Mouse (Mus musculus): ENCODE results near the gene Gm10160. TPM values are rescaled to one million over a fixed set of nuclear protein-coding genes. Genes with fewer than 3 reads are reported as not detected.
A peak's percentile ranks its signal among the peaks of the same experiment; 100 is the strongest.

Gm10160 gene
- total RNA-seq (2021), result not detected
- long read RNA-seq, experiment 1, result 0 reads
- long read RNA-seq, experiment 2, result 0 reads

DNA sequence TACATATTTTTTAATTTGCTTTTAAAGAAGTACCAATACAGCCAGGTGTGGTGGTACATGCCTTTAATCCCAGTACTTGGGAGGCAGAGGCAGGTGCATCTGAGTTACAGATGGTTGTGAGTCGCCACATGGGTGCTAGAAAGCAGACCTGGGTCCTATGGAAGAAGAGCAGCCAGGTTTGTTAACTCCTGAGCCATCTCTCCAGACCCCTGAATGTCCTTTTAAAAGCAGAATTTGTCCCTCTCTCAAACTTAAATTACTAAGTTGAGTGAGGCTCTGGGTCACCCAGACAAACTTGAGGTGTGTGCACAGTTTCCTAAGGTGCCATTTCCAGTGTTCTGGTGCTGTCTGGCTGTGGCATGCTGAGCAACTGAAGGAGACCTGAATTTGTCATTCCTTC lies at the start of gene Gm10160:
Gm10160 (minus strand) TSS at position 101 of the 400 bp plus-strand sequence.
- intact Hi-C loops (cut with DNase I; ENCODE audit: low total_unique reads), result no loop called here
- DNase-seq, result no peak

DNA sequence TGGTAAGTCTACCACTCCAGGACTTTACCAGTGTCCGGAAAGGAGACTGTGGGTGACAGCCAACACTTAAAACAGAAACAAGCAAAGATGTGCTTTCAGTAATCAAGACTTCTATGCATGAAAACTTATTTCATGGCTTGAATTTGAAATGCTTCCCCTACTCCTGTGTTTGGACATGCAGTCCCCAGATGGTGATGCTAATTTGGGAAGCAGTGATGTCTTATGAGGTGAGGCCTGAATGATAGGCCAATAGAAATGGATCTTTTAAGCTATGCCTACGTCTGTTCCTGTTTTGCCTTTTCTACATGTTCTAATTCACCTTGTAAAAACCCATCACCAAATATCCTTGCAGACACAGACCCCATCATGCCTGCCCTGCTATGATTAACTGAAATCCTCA lies 49.3 kb upstream of the Gm10160 start:
- intact Hi-C loops (cut with DNase I; ENCODE audit: low total_unique reads), result no loop called here
- no peak for DNase-seq

- no peak for DNase-seq
- intact Hi-C loops (cut with DNase I; ENCODE audit: low total_unique reads), result no loop called here
Observed at GRCm38 (mm10) chr7:81904094-81904493, 48.5 kb upstream of the Gm10160 start.

- DNase-seq, result no peak
- intact Hi-C loops (cut with DNase I; ENCODE audit: low total_unique reads), result no loop called here
Observed at GRCm38 (mm10) chr7:81899361-81899760, 43.8 kb upstream of the Gm10160 start.

DNA sequence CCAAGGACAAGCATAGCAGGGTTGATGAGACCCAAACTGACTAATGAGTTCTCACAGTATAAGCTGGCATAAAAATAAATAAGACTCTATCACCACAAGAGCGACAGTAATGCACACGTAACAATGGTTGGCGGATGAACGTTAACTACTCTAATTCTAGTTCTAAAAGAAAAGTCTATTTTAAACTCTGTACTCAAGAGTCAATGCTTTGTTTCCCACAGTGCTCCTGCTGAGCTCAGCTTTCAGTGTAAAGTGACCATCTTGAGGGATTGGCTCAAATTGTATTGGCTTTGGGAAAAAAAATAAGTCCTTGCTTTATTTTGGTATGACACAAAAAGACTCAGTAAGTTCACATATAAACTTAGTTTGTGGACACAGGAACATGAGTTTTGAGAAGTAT lies 29.5 kb upstream of the Gm10160 start:
- intact Hi-C loops (cut with DNase I; ENCODE audit: low total_unique reads), result no loop called here
- DNase-seq, result no peak

GRCm38 (mm10) chr7:81881600-81881999 lies 26.0 kb upstream of the Gm10160 start:
- DNase-seq, result no peak
- intact Hi-C loops (cut with DNase I; ENCODE audit: low total_unique reads), result no loop called here

DNA sequence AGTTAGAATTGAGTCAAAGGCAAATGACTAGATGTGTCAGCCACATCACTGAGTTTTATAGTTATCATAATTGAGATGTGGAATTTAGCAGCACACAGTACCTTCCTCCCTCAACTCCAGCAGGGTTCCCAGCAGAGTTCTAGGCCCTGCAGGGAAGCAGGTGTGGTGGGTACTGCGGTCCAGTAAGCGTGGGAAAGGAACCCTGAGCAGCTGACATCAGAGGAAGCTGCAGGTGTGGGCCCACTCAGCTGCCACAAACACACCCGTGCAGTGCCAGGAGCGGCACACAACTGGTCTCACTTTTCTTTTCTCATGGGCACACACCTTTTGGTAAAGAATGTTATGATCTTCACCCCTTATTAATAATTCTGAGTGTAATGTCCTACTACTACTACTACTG lies 25.2 kb upstream of the Gm10160 start:
- DNase-seq, result no peak

DNA sequence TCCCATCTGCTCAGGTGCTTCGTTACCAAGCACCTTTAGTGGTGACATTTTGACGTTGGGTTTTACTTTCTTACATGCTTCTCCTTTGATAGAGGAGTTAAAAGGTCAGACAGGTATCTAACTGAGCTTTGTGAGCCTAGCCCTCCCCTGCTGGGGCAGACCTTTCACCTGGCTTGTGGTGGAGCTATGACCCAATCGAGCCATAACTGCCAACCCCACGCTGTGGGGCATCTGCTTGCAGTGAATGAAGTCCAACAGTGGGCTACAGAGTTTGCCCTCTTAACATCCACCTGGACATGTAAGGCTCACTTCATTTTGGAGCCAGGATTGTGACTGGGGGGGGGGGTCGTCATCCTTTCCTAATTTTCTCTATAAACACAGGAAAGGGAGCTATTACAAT lies 24.7 kb upstream of the Gm10160 start:
- no peak for DNase-seq
- intact Hi-C loops (cut with DNase I; ENCODE audit: low total_unique reads), result no loop called here

More for the DNA sequence above, 25.2 kb upstream of the Gm10160 start:
- intact Hi-C loops (cut with DNase I; ENCODE audit: low total_unique reads), result no loop called here

GRCm38 (mm10) chr7:81875372-81875771 lies 19.8 kb upstream of the Gm10160 start:
- no peak for DNase-seq
- intact Hi-C loops (cut with DNase I; ENCODE audit: low total_unique reads), result no loop called here

DNA sequence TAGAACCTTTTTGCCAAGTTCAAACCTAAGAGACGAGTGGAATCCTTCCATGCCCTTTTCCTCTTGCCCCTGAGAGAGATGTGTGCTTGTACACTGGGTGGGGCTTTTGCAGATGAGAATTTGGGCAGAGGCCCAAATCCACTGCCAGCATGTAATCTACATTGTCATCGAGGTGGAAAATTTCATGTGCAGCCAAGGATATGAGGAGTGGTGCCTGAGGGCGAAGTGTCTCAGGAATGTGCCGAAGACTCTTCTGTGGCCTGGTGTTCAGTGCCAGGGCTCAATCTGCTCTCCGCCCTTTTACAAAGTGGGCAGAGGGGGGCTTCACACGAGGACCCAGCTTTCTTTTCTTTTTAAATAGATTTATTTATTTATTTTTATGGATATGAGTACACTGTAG lies 19.0 kb upstream of the Gm10160 start:
- no peak for DNase-seq

DNA sequence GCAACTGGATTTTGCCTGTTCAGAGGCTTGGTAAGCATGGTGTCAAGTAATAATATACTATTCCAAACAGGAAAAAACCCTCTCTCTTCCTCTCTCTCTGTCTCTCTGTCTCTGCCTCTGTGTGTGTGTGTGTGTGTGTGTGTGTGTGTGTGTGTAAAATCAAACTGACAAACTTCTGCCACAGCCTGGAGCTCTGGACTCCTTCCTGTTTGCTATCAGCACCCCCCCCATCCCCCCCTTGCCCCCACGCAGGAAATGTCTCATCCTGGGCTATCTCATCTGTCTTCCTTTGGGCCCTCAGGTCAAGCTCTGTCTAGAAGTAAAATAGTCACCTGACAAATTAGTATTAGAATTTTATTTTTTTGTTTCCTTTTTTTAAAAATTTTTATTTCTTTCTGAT lies 18.2 kb upstream of the Gm10160 start:
- intact Hi-C loops (cut with DNase I; ENCODE audit: low total_unique reads), result no loop called here
- DNase-seq, result no peak

More for the DNA sequence above, 19.0 kb upstream of the Gm10160 start:
- intact Hi-C loops (cut with DNase I; ENCODE audit: low total_unique reads), result no loop called here

GRCm38 (mm10) chr7:81872493-81873013 lies 17.0 kb upstream of the Gm10160 start:
- DNase-seq, result no peak
- intact Hi-C loops (cut with DNase I; ENCODE audit: low total_unique reads), result no loop called here

DNA sequence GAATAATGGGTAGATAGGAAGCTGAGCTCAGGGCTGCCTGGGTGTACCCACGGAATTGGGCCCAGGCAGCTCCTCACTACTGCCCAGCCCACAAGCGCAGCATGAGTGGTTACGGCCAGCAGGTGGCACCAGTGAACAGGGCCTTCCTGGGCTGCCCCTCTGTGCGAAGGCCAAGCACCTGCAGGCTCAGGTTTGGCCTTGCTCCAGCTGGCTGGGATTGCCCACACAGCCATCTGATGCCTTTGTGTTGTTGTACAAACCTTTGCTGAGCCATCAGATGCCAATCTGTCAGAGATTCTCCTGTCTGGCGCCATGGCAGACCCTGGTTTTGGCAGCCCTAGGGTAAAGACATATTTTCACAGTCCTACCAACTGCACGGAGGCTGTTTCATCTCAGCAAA lies 12.6 kb upstream of the Gm10160 start:
- DNase-seq, result peak; percentile 74
- intact Hi-C loops (cut with DNase I; ENCODE audit: low total_unique reads), result no loop called here

GRCm38 (mm10) chr7:81867231-81867930 lies 11.8 kb upstream of the Gm10160 start:
- no peak for DNase-seq
- intact Hi-C loops (cut with DNase I; ENCODE audit: low total_unique reads), result no loop called here

GRCm38 (mm10) chr7:81865937-81866336 lies 10.3 kb upstream of the Gm10160 start:
- intact Hi-C loops (cut with DNase I; ENCODE audit: low total_unique reads), result no loop called here

GRCm38 (mm10) chr7:81864552-81864951 lies 9.0 kb upstream of the Gm10160 start:
- DNase-seq, result no peak
- intact Hi-C loops (cut with DNase I; ENCODE audit: low total_unique reads), result no loop called here

More at GRCm38 (mm10) chr7:81865937-81866336, 10.3 kb upstream of the Gm10160 start:
- DNase-seq, result no peak

GRCm38 (mm10) chr7:81862587-81863583 lies 7.3 kb upstream of the Gm10160 start:
- DNase-seq, result peak; percentile 53
- intact Hi-C loops (cut with DNase I; ENCODE audit: low total_unique reads), result no loop called here

DNA sequence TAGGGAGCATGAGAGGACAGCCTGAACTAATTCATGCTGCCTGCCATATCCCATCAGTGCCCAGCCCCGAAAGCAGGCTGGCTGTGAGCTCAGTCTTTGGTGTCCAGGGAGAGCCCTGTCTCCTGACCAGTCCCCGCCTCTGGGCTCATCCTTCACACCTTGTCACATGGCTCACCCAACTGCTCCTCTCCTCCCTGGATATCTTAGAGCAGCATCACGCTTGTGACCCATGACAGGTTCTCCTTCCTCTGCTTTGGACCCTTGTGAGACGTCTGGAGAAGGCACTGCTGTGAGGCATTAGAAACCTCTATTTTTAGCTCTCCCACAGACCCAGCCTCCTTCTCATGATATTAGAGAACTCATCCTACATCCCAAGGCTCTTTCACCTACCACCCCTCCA lies 6.3 kb upstream of the Gm10160 start:
- intact Hi-C loops (cut with DNase I; ENCODE audit: low total_unique reads), result no loop called here
- DNase-seq, result no peak

DNA sequence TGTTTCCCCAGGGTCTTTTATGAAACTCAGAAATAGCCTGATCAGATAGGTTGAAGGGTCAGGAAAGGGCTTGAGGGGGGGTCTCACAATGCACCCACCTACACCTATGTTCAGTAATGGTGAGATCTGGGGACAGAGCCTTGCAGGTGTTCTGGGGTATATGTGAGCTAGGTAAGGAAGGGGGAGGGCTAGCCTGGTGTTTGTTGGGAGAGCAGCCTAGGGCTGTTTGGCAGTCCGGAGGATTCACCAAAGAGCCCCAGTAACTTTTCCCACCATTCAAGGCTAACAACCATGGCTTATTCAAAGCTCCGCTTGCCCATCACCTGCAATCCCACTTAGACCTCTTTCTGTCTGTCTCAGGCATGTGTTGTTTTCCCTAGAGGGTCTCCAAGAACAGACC lies 5.9 kb upstream of the Gm10160 start:
- intact Hi-C loops (cut with DNase I; ENCODE audit: low total_unique reads), result no loop called here
- DNase-seq, result no peak

GRCm38 (mm10) chr7:81860996-81861395 lies 5.4 kb upstream of the Gm10160 start:
- intact Hi-C loops (cut with DNase I; ENCODE audit: low total_unique reads), result no loop called here

More at GRCm38 (mm10) chr7:81860996-81861395, 5.4 kb upstream of the Gm10160 start:
- DNase-seq, result no peak
